Mouse (Mus musculus): ENCODE data around the gene Vat1l. TPM values are rescaled to one million over a fixed set of nuclear protein-coding genes. Genes with fewer than 3 reads are reported as not detected.
A peak's percentile ranks its signal among the peaks of the same experiment; 100 is the strongest.

Vat1l gene
- total and polyA plus RNA-seq, 3 experiments, result not detected

DNA sequence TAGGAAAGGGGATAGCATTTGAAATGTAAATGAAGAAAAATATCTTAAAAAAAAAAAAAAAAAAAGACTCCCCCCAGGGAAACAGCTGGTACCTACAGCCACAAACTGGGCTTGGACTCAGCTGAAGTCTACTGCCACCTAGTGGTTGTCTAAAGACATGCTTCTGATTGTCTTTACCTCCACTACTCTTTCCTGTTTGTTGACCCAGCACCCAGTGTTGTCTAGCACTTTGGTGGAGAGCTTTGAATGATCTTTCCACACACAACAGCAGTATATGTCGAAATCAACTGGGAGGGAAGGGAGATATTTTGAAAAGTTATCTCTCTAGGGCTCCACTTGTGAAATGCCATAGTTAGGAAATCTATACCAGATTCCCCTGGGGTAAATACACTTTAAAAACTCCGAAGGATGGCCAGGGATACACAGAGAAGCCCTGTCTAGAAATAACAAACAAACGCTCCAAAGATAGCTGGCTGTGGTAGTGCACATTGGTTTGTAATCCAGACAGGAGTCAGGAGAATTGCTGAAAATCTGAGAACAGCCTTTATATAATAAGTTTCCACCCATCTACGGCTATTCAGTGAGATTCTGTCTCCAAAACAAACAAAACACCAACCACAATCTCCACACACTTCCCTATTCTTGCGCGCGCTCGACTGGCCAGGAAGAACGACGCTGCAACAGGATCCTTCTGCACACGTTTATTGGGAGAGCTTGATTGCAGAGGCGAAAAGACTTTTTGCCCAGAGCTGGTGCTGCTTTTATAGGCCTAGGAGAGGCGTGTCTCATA lies 185.2 kb downstream of the Vat1l start:
- Histone ChIP-seq H3K36me3 (ENCODE audit: control insufficient read depth in 1 of 2, insufficient read depth in 2 of 2, low read length in 2 of 2) (no peaks in the 10 kb centered on the region), H3K27me3 (ENCODE audit: control insufficient read depth in 1 of 2, insufficient read depth in 2 of 2, low read length in 2 of 2) (no peaks in the 10 kb centered on the region), H3K9ac (ENCODE audit: control insufficient read depth, low read depth, low read length, poor library complexity, severe bottlenecking) (no peak overlapping the region), H3K4me3 (ENCODE audit: control insufficient read depth in 1 of 2, insufficient read depth in 1 of 2, low read depth in 2 of 2, low read length in 2 of 2) (no peak overlapping the region), H3K4me1 (ENCODE audit: control insufficient read depth in 1 of 2, insufficient read depth in 2 of 2, low read length in 2 of 2) (no peaks in the 10 kb centered on the region; a peak in 1 of 4 replicates), H3K79me2 (ENCODE audit: control insufficient read depth, insufficient read depth, low read length, poor library complexity) (no peaks in the 10 kb centered on the region), H3K27ac (ENCODE audit: control insufficient read depth, low read depth, low read length) (no peak overlapping the region), H3K9me3 (replicated peaks; ENCODE audit: insufficient read depth, low read length) (no peaks in the 10 kb centered on the region)
- DNase-seq (ENCODE audit: low read depth, low spot score), result peak; percentile 14
- TF ChIP-seq UBTF (IDR thresholded peaks at IDR 0.05; ENCODE audit: borderline replicate concordance, insufficient read depth, low read depth, low read length), result no peak
- peak; percentile 42 to 48 (median 48) for TF ChIP-seq CTCF (IDR thresholded peaks at IDR 0.05 in 2 of 3, conservative IDR thresholded peaks at IDR 0.05 in 1 of 3; ENCODE audit: control insufficient read depth in 1 of 3, insufficient read depth in 1 of 3, low read depth in 2 of 3, low read length in 3 of 3, poor library complexity in 1 of 3, severe bottlenecking in 1 of 3)
- TF ChIP-seq RAD21 (IDR thresholded peaks at IDR 0.05; ENCODE audit: low read depth, low read length), result peak; percentile 16
- TF ChIP-seq ELF1 (IDR thresholded peaks at IDR 0.05; ENCODE audit: low read depth, low read length), result no peak

DNA sequence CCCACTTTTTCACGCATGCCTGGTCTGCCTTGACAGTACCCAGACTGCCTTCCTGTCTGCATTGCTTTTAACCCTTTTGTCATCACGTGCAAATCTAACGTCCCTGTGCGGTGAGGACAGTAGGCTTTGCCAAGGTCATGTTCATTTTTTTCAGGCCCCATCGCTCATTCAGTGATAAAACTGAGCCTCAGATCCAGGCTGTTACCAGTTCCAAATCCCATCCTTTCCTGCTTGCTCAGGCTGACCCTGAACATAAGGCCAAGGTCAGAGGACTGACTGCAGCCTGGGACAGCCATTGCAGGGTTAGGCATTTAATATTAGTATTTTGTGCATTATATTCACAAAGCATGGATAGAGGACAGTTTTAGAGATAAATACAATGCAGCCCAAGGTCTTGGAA lies 192.9 kb downstream of the Vat1l start:
- H3K4me3 ChIP-seq (ENCODE audit: control insufficient read depth in 1 of 2, insufficient read depth in 1 of 2, low read depth in 2 of 2, low read length in 2 of 2), result no peak overlapping the region
- H3K79me2 ChIP-seq (ENCODE audit: control insufficient read depth, insufficient read depth, low read length, poor library complexity), result no peaks in the 10 kb centered on the region
- no peak overlapping the region for H3K27ac ChIP-seq (ENCODE audit: control insufficient read depth, low read depth, low read length)
- H3K27me3 ChIP-seq (ENCODE audit: control insufficient read depth in 1 of 2, insufficient read depth in 2 of 2, low read length in 2 of 2), result no peaks in the 10 kb centered on the region
- no peak overlapping the region for H3K9ac ChIP-seq (ENCODE audit: control insufficient read depth, low read depth, low read length, poor library complexity, severe bottlenecking)
- no peak for DNase-seq (ENCODE audit: low read depth, low spot score)
- H3K4me1 ChIP-seq (ENCODE audit: control insufficient read depth in 1 of 2, insufficient read depth in 2 of 2, low read length in 2 of 2), result no peaks in the 10 kb centered on the region
- H3K9me3 ChIP-seq (replicated peaks; ENCODE audit: insufficient read depth, low read length), result no peaks in the 10 kb centered on the region
- no peaks in the 10 kb centered on the region for H3K36me3 ChIP-seq (ENCODE audit: control insufficient read depth in 1 of 2, insufficient read depth in 2 of 2, low read length in 2 of 2)
- no peak for TF ChIP-seq CHD2 (IDR thresholded peaks at IDR 0.05; ENCODE audit: low read length)
- no peak for TF ChIP-seq CHD1 (IDR thresholded peaks at IDR 0.05; ENCODE audit: low read depth, low read length)
- no peak for TF ChIP-seq GABPA (IDR thresholded peaks at IDR 0.05; ENCODE audit: low read depth, low read length)
- no peak for TF ChIP-seq ZNF384 (IDR thresholded peaks at IDR 0.05; ENCODE audit: low read depth, low read length)
- no peak for TF ChIP-seq MXI1 (IDR thresholded peaks at IDR 0.05; ENCODE audit: low read depth, low read length)
- no peak for TF ChIP-seq ELF1 (IDR thresholded peaks at IDR 0.05; ENCODE audit: low read depth, low read length)
- TF ChIP-seq SIN3A (IDR thresholded peaks at IDR 0.05; ENCODE audit: low read length), result no peak
- no peak for TF ChIP-seq CTCF (IDR thresholded peaks at IDR 0.05 in 2 of 3, conservative IDR thresholded peaks at IDR 0.05 in 1 of 3; ENCODE audit: control insufficient read depth in 1 of 3, insufficient read depth in 1 of 3, low read depth in 2 of 3, low read length in 3 of 3, poor library complexity in 1 of 3, severe bottlenecking in 1 of 3)
- TF ChIP-seq MAFK (IDR thresholded peaks at IDR 0.05; ENCODE audit: borderline replicate concordance, low read depth, low read length), result no peak

DNA sequence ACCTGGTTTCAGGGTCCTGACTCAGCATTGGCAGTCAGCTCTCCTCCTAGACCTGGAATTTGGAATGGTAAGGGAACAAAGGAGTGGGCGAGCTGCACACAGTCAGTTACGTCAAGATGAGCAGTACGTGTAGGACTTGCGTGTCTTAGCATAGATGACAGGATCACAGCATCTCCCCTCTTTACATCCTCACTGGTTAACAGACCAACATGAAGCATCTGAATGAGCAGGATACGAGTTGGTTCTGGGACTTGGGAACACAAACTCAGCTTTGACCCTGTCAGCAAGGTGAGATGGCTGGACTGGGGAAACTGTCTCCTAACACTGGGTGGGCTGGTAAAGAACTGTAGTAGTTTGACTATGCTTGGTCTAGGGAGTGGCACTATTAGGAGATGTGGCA lies 193.9 kb downstream of the Vat1l start:
- H3K9ac ChIP-seq (ENCODE audit: control insufficient read depth, low read depth, low read length, poor library complexity, severe bottlenecking), result no peak overlapping the region
- TF ChIP-seq MAX (IDR thresholded peaks at IDR 0.05; ENCODE audit: low read length) (no peak), MAFK (IDR thresholded peaks at IDR 0.05; ENCODE audit: borderline replicate concordance, low read depth, low read length) (no peak), BHLHE40 (IDR thresholded peaks at IDR 0.05; ENCODE audit: borderline replicate concordance, low read depth, low read length) (no peak), GATA1 (IDR thresholded peaks at IDR 0.05; ENCODE audit: low read depth, low read length) (no peak), NRF1 (IDR thresholded peaks at IDR 0.05; ENCODE audit: insufficient read depth, low read depth, low read length, poor library complexity, severe bottlenecking) (no peak), MXI1 (IDR thresholded peaks at IDR 0.05; ENCODE audit: low read depth, low read length) (no peak), MAZ (IDR thresholded peaks at IDR 0.05; ENCODE audit: low read depth, low read length) (no peak), JUND (IDR thresholded peaks at IDR 0.05; ENCODE audit: low read depth, low read length) (no peak), RAD21 (IDR thresholded peaks at IDR 0.05; ENCODE audit: low read depth, low read length) (no peak), ZC3H11A (IDR thresholded peaks at IDR 0.05; ENCODE audit: low read depth, low read length) (no peak)
- no peaks in the 10 kb centered on the region for H3K36me3 ChIP-seq (ENCODE audit: control insufficient read depth in 1 of 2, insufficient read depth in 2 of 2, low read length in 2 of 2)
- H3K4me3 ChIP-seq (ENCODE audit: control insufficient read depth in 1 of 2, insufficient read depth in 1 of 2, low read depth in 2 of 2, low read length in 2 of 2), result no peak overlapping the region
- no peak overlapping the region for H3K27ac ChIP-seq (ENCODE audit: control insufficient read depth, low read depth, low read length)
- no peak for DNase-seq (ENCODE audit: low read depth, low spot score)
- H3K27me3 ChIP-seq (ENCODE audit: control insufficient read depth in 1 of 2, insufficient read depth in 2 of 2, low read length in 2 of 2), result no peaks in the 10 kb centered on the region
- no peaks in the 10 kb centered on the region for H3K79me2 ChIP-seq (ENCODE audit: control insufficient read depth, insufficient read depth, low read length, poor library complexity)
- no peaks in the 10 kb centered on the region for H3K4me1 ChIP-seq (ENCODE audit: control insufficient read depth in 1 of 2, insufficient read depth in 2 of 2, low read length in 2 of 2)
- no peaks in the 10 kb centered on the region for H3K9me3 ChIP-seq (replicated peaks; ENCODE audit: insufficient read depth, low read length)
